8 mouse cellular contexts compared by ENCODE assay signal in genomic region chr15:89374340-89374739, GRCm38 (mm10). TPM values are rescaled to one million over a fixed set of nuclear protein-coding genes. Genes with fewer than 3 reads are reported as not detected.
DNase-seq lines count a peak whose midpoint lies in the region; ATAC-seq and TF ChIP-seq lines count a peak whose summit lies in the region.

No protein-coding gene starts in this region.

- no peak for TF ChIP-seq POLR2A in limb, embryonic 14.5 days (IDR thresholded peaks at IDR 0.05; ENCODE audit: borderline replicate concordance, extremely low read depth, insufficient read depth, insufficient read length)

- H3K36me3 ChIP-seq in neural tube, embryonic 11.5 days (ENCODE audit: control insufficient read depth, insufficient read depth, low read length), result peaks cover 22% of the 10 kb centered on the region
- H3K36me3 ChIP-seq in limb, embryonic 14.5 days (ENCODE audit: control insufficient read depth, insufficient read depth, low read length), result peaks cover 34% of the 10 kb centered on the region
- H3K36me3 ChIP-seq in stomach, embryonic 15.5 days, result peaks cover 31% of the 10 kb centered on the region

- H3K4me1 ChIP-seq in neural tube, embryonic 11.5 days (ENCODE audit: control insufficient read depth, insufficient read depth, low read length), result peaks cover 12% of the 10 kb centered on the region; the same call in 1 of the 2 replicates
- peaks cover 22% of the 10 kb centered on the region for H3K4me1 ChIP-seq in limb, embryonic 14.5 days (ENCODE audit: control insufficient read depth, insufficient read depth, low read length)
- H3K4me1 ChIP-seq in stomach, embryonic 15.5 days, result peaks cover 21% of the 10 kb centered on the region

- no peak for ATAC-seq in neural tube, embryonic 11.5 days (ENCODE audit: insufficient read depth, low FRiP score, low TSS enrichment)
- ATAC-seq in limb, embryonic 14.5 days (ENCODE audit: low FRiP score, low read depth), result no peak
- ATAC-seq in stomach, embryonic 15.5 days (ENCODE audit: insufficient read depth, low FRiP score, low read depth), result peak; percentile 5; the same call in 1 of the 2 replicates
- no peak for ATAC-seq in cerebellum, adult (ENCODE audit: insufficient number of reproducible peaks, low FRiP score, low TSS enrichment)

- peak; percentile 64 for DNase-seq in cerebellum, adult 9-10 months
- no peak for DNase-seq in cerebellum, postnatal 4 days (ENCODE audit: low spot score in 2 of 2)
- no peak for DNase-seq in neural tube, embryonic 11.5 days (ENCODE audit: low spot score)
- no peak for DNase-seq in neural tube, embryonic 10.5 days (ENCODE audit: extremely low spot score, low spot score)
- no peak for DNase-seq in limb, embryonic 14.5 days (ENCODE audit: low spot score)
- no peak for DNase-seq in natural killer cell, adult 2 months (ENCODE audit: low spot score in 2 of 2)

- 52% methylated on average over 9 of the region's 9 CpGs for WGBS in neural tube, embryonic 11.5 days
- 52% methylated on average over 9 of the region's 9 CpGs for WGBS in limb, embryonic 14.5 days
- 50% methylated on average over 9 of the region's 9 CpGs for WGBS in stomach, embryonic 15.5 days

- peak overlapping the region; percentile 63 for H3K4me3 ChIP-seq in neural tube, embryonic 11.5 days (ENCODE audit: low read depth, low read length)
- H3K4me3 ChIP-seq in limb, embryonic 14.5 days (replicated peaks; ENCODE audit: low read length), result peak overlapping the region; percentile 71
- H3K4me3 ChIP-seq in stomach, embryonic 15.5 days (replicated peaks), result peak overlapping the region; percentile 83

- H3K9me3 ChIP-seq in neural tube, embryonic 11.5 days (ENCODE audit: control insufficient read depth, low read length), result no peaks in the 10 kb centered on the region
- no peaks in the 10 kb centered on the region for H3K9me3 ChIP-seq in limb, embryonic 14.5 days (ENCODE audit: control insufficient read depth, low read length)
- no peaks in the 10 kb centered on the region for H3K9me3 ChIP-seq in stomach, embryonic 15.5 days

- H3K4me2 ChIP-seq in neural tube, embryonic 11.5 days (ENCODE audit: low read depth), result peak overlapping the region; percentile 71
- H3K4me2 ChIP-seq in limb, embryonic 14.5 days (replicated peaks; ENCODE audit: low read depth, low read length, severe bottlenecking), result peak overlapping the region; percentile 91
- H3K4me2 ChIP-seq in stomach, embryonic 15.5 days, result peak overlapping the region; percentile 91

- H3K27me3 ChIP-seq in neural tube, embryonic 11.5 days (ENCODE audit: control insufficient read depth, insufficient read depth, low read length), result peaks cover 32% of the 10 kb centered on the region
- H3K27me3 ChIP-seq in limb, embryonic 14.5 days (ENCODE audit: control insufficient read depth, insufficient read depth, low read length), result peaks cover 36% of the 10 kb centered on the region
- H3K27me3 ChIP-seq in stomach, embryonic 15.5 days (replicated peaks), result peaks cover 34% of the 10 kb centered on the region

- peak overlapping the region; percentile 89 for H3K27ac ChIP-seq in neural tube, embryonic 11.5 days (ENCODE audit: low read depth, low read length)
- no peak overlapping the region; the same call in 1 of the 2 replicates for H3K27ac ChIP-seq in limb, embryonic 14.5 days (replicated peaks; ENCODE audit: low read depth, low read length)
- H3K27ac ChIP-seq in stomach, embryonic 15.5 days, result peak overlapping the region; percentile 94; the same call in 1 of the 2 replicates

- peak overlapping the region; percentile 84 for H3K9ac ChIP-seq in neural tube, embryonic 11.5 days (ENCODE audit: low read length)
- H3K9ac ChIP-seq in limb, embryonic 14.5 days (ENCODE audit: low read depth, low read length, severe bottlenecking), result peak overlapping the region; percentile 74
- H3K9ac ChIP-seq in stomach, embryonic 15.5 days, result peak overlapping the region; percentile 80; the same call in 1 of the 2 replicates

RNA-seq across cellular contexts. Expression of gene Sco2, which starts 0.7 kb away (rescaled TPM):
- 6.0 and 8.8 TPM in 2 replicates for polyA plus RNA-seq in neural tube, embryonic 11.5 days (2014; fragmentation: Nextera tagmentation; extraction: Ambion mirVana)
- polyA plus RNA-seq in limb, embryonic 14.5 days (2012; rRNA removed), result 19.8 and 27.2 TPM in 2 replicates
- 7.5 and 10.3 TPM in 2 replicates for polyA plus RNA-seq in limb, embryonic 14.5 days (2014; fragmentation: Nextera tagmentation; extraction: Ambion mirVana)
- 6.7 and 7.3 TPM in 2 replicates for polyA plus RNA-seq in stomach, embryonic 15.5 days (2015; fragmentation: Nextera tagmentation; extraction: Ambion mirVana)

RNA-seq across cellular contexts. Expression of gene Tymp, which starts 2.5 kb away (rescaled TPM):
- 1.6 and 2.0 TPM in 2 replicates for polyA plus RNA-seq in neural tube, embryonic 11.5 days (2014; fragmentation: Nextera tagmentation; extraction: Ambion mirVana)
- 2.0 and 3.3 TPM in 2 replicates for polyA plus RNA-seq in limb, embryonic 14.5 days (2012; rRNA removed)
- 1.3 and 1.6 TPM in 2 replicates for polyA plus RNA-seq in limb, embryonic 14.5 days (2014; fragmentation: Nextera tagmentation; extraction: Ambion mirVana)
- polyA plus RNA-seq in stomach, embryonic 15.5 days (2015; fragmentation: Nextera tagmentation; extraction: Ambion mirVana), result 1.3 and 1.5 TPM in 2 replicates

RNA-seq across cellular contexts. Expression of gene Odf3b, which starts 4.7 kb away (rescaled TPM):
- 0.39 and 1.0 TPM in 2 replicates for polyA plus RNA-seq in neural tube, embryonic 11.5 days (2014; fragmentation: Nextera tagmentation; extraction: Ambion mirVana)
- polyA plus RNA-seq in limb, embryonic 14.5 days (2012; rRNA removed), result 0.24 and 0.62 TPM in 2 replicates
- 0.67 and 0.72 TPM in 2 replicates for polyA plus RNA-seq in limb, embryonic 14.5 days (2014; fragmentation: Nextera tagmentation; extraction: Ambion mirVana)
- polyA plus RNA-seq in stomach, embryonic 15.5 days (2015; fragmentation: Nextera tagmentation; extraction: Ambion mirVana), result 0.48 and 0.84 TPM in 2 replicates

RNA-seq across cellular contexts. Expression of gene Klhdc7b, which starts 10.4 kb away (rescaled TPM):
- polyA plus RNA-seq in neural tube, embryonic 11.5 days (2014; fragmentation: Nextera tagmentation; extraction: Ambion mirVana), result not detected in 2 replicates
- polyA plus RNA-seq in limb, embryonic 14.5 days (2012; rRNA removed), result 0.03 TPM in 1 of 2 replicates, not detected in the other
- not detected in 2 replicates for polyA plus RNA-seq in limb, embryonic 14.5 days (2014; fragmentation: Nextera tagmentation; extraction: Ambion mirVana)
- not detected in 2 replicates for polyA plus RNA-seq in stomach, embryonic 15.5 days (2015; fragmentation: Nextera tagmentation; extraction: Ambion mirVana)

RNA-seq across cellular contexts. Expression of gene Ncaph2, which starts 18.8 kb away (rescaled TPM):
- polyA plus RNA-seq in neural tube, embryonic 11.5 days (2014; fragmentation: Nextera tagmentation; extraction: Ambion mirVana), result 154 and 158 TPM in 2 replicates
- polyA plus RNA-seq in limb, embryonic 14.5 days (2012; rRNA removed), result 153 and 209 TPM in 2 replicates
- 145 and 160 TPM in 2 replicates for polyA plus RNA-seq in limb, embryonic 14.5 days (2014; fragmentation: Nextera tagmentation; extraction: Ambion mirVana)
- 127 and 141 TPM in 2 replicates for polyA plus RNA-seq in stomach, embryonic 15.5 days (2015; fragmentation: Nextera tagmentation; extraction: Ambion mirVana)
